Mouse (Mus musculus) ES-E14 (cell line): ENCODE measurements around the gene Serpinb1a.

Experiments used
- CHD2 ChIP-seq: IDR thresholded peaks from 2 replicates; pipeline ENCODE4 v1.6.1; 2014; ENCODE audit warnings: mild to moderate bottlenecking, low read depth, low read length, inconsistent platforms
- HCFC1 ChIP-seq: IDR thresholded peaks from 2 replicates; pipeline ENCODE4 v1.6.1; 2012; ENCODE audit warnings: low read length, inconsistent platforms, borderline replicate concordance; ENCODE audit not compliant: insufficient read depth
- MAFK ChIP-seq: IDR thresholded peaks from 2 replicates; pipeline ENCODE4 v1.6.1; 2014; ENCODE audit warnings: mild to moderate bottlenecking, low read depth, low read length, inconsistent platforms; ENCODE audit not compliant: insufficient read depth
- ZC3H11A ChIP-seq: IDR thresholded peaks from 2 replicates; pipeline ENCODE4 v1.6.1; 2012; ENCODE audit warnings: low read depth, mild to moderate bottlenecking, inconsistent platforms, low read length, borderline replicate concordance
- ZNF384 ChIP-seq: IDR thresholded peaks from 2 replicates; pipeline ENCODE4 v1.6.1; 2012; ENCODE audit warnings: low read depth, low read length, inconsistent platforms

- TF ChIP-seq MAFK (no peak), HCFC1 (no peak), ZNF384 (no peak), ZC3H11A (no peak), CHD2 (no peak)
Measured at GRCm38 (mm10) chr13:32846221-32846620, 4.8 kb downstream of the Serpinb1a start.
